Mouse (Mus musculus) thymus, adult 2 months (tissue): ENCODE measurements around the gene Gpr61.

ENCODE experiments used
- CTCF ChIP-seq: fragments of 200-500 bp; IDR thresholded peaks from 2 replicates; pipeline ENCODE4 v1.5.1; 2012; ENCODE audit warnings: mild to moderate bottlenecking, control low read depth, low read length, moderate library complexity, borderline replicate concordance; ENCODE audit not compliant: control insufficient read depth, poor library complexity, insufficient read depth; ENCODE audit errors: extremely low read depth
- POLR2A ChIP-seq: fragments of 200-500 bp; IDR thresholded peaks from 2 replicates; pipeline ENCODE4 v1.6.1; 2012; ENCODE audit warnings: mild to moderate bottlenecking, low read length, control low read depth, moderate library complexity; ENCODE audit not compliant: control insufficient read depth, poor library complexity, insufficient read depth; ENCODE audit errors: extremely low read depth

DNA sequence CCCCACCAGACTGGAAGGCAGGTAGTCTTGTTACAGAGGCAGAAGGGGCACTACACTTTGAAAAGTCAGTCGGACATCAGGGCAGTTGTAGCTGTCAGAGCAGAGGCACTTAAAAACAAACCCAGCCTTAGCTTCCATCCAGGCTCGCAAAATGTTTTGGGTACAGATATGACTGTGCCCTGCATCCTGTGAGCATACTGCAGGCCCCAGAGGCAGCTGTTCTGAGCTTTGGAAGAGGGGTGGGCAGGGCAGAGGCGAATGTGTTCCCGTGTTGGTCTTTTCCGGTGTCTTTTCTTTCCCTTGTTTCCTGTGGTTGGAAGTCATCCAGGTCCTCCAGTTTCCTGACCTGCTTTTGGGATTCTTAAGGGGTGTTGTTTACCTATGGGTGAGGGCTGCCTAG, 35.2 kb upstream of the Gpr61 start:
- no peak for TF ChIP-seq CTCF
- no peak for TF ChIP-seq POLR2A
